In the genomic region with DNA sequence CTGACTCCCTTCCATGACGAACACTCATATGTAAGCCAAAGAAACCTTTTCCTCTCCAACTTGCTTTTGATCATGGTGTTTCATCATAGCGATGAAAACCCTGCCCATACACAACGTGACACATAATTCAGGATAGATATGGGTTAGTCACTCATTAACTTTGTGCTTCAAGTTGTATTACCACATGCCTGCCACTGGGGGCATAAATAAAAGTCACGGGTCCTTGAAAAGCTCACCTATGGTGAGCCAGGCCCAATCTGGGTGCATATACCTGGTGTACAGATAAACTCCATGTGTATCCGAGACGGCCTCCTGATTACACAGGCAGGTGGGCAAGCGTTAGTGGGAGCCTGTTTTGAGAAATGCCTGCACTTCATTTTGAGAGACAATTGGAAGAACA, we compare ENCODE assay signal across 16 mouse cellular contexts. TPM values are rescaled to one million over a fixed set of nuclear protein-coding genes. Genes with fewer than 3 reads are reported as not detected.
A peak's percentile ranks its signal among the peaks of the same experiment; 100 is the strongest.
DNase-seq lines count a peak whose midpoint lies in the region; ATAC-seq and TF ChIP-seq lines count a peak whose summit lies in the region.
"Had no signal": no experiment of that assay in that cellular context is flagged by ENCODE, and none has a peak within 500 bp of the region (broad histone marks: within the 10 kb centered on the region; RNA-seq: fewer than 3 reads in every experiment).

No protein-coding gene starts in this region.

- H3K27ac ChIP-seq in layer of hippocampus, adult 2 months = no peak overlapping the region
- H3K27ac ChIP-seq: forebrain, embryonic 13.5 days; liver, embryonic 13.5 days; macrophage; midbrain, embryonic 15.5 days; neural tube, embryonic 13.5 days had no signal

- peak; percentile 59 for TF ChIP-seq CTCF in layer of hippocampus, adult 2 months (conservative IDR thresholded peaks at IDR 0.05)

- 0 out of 2 replicates have a peak, but pooled peaks have one; percentile 29 for ATAC-seq in common myeloid progenitor, adult 5-6 weeks (replicated peaks; ENCODE audit: low read depth, poor library complexity, severe bottlenecking)
- ATAC-seq: forebrain, embryonic 13.5 days; midbrain, embryonic 15.5 days had no signal

- DNase-seq in layer of hippocampus, adult 2 months (ENCODE audit: low spot score in 2 of 2) = no peak
- no peak for DNase-seq in layer of hippocampus, postnatal 36 days
- DNase-seq in 416B (ENCODE audit: low read depth) = peak; percentile 8
- peak; percentile 45 for DNase-seq in CD4-positive, CD25-positive, alpha-beta regulatory T cell, adult 2 months (ENCODE audit: low read depth, low spot score)
- DNase-seq in urinary bladder, postnatal 4 days (ENCODE audit: low spot score in 2 of 2) = no peak
- no peak for DNase-seq in urinary bladder, postnatal 36 days (ENCODE audit: low spot score in 2 of 2)
- DNase-seq: cerebellum, adult 11-12 months; gastrocnemius, postnatal 10 days; kidney, adult 2 months; liver, embryonic 13.5 days had no signal

- H3K4me3 ChIP-seq in layer of hippocampus, adult 2 months = no peak overlapping the region
- H3K4me3 ChIP-seq: forebrain, embryonic 13.5 days; heart, embryonic 12.5 days; liver, embryonic 13.5 days; midbrain, embryonic 15.5 days; neural tube, embryonic 13.5 days had no signal

RNA-seq across cellular contexts. Expression of a gene that starts 15.2 kb away (rescaled TPM):
- not detected for total RNA-seq in layer of hippocampus, adult 2 months (2021)
- not detected for total RNA-seq in layer of hippocampus, postnatal 36 days (2021)
- 0.23 TPM in 1 of 2 replicates, not detected in the other for total RNA-seq in common myeloid progenitor, adult 5-6 weeks (2017)

Comparison
In these comparisons a context has a peak if more than half of its experiments do, and no peak if none do; other contexts are left out.
1. DNase-seq: peak in 416B (single experiment) and CD4-positive, CD25-positive, alpha-beta regulatory T cell, adult 2 months (single experiment); none in layer of hippocampus, adult 2 months (0 of 2), layer of hippocampus, postnatal 36 days (0 of 2), urinary bladder, postnatal 4 days (0 of 2) and urinary bladder, postnatal 36 days (0 of 2).